Mouse (Mus musculus): ENCODE results near the gene Ptprm.

The Ptprm gene

GRCm38 (mm10) chr17:67215326-67215725, 138.9 kb downstream of the Ptprm start:
- DNase-seq (ENCODE audit: low read depth, low spot score) = no peak

GRCm38 (mm10) chr17:67213711-67214110, 140.5 kb downstream of the Ptprm start:
- DNase-seq (ENCODE audit: low read depth, low spot score) = no peak

- DNase-seq (ENCODE audit: low read depth, low spot score) = no peak
Observed at GRCm38 (mm10) chr17:67209676-67210344, 144.4 kb downstream of the Ptprm start.

- no peak for DNase-seq (ENCODE audit: low read depth, low spot score)
Observed at GRCm38 (mm10) chr17:67208600-67208999, 145.7 kb downstream of the Ptprm start.

GRCm38 (mm10) chr17:67206984-67207383, 147.3 kb downstream of the Ptprm start:
- DNase-seq (ENCODE audit: low read depth, low spot score) = no peak

- no peak for DNase-seq (ENCODE audit: low read depth, low spot score)
Observed at GRCm38 (mm10) chr17:67201151-67201550, 153.1 kb downstream of the Ptprm start.

GRCm38 (mm10) chr17:67193728-67194127, 160.5 kb downstream of the Ptprm start:
- no peak for DNase-seq (ENCODE audit: low read depth, low spot score)

- DNase-seq (ENCODE audit: low read depth, low spot score) = no peak
Observed at GRCm38 (mm10) chr17:67188514-67188913, 165.7 kb downstream of the Ptprm start.

- no peak for DNase-seq (ENCODE audit: low read depth, low spot score)
Observed at GRCm38 (mm10) chr17:67186879-67187278, 167.4 kb downstream of the Ptprm start.

- no peak for DNase-seq (ENCODE audit: low read depth, low spot score)
Observed at GRCm38 (mm10) chr17:67185942-67186341, 168.3 kb downstream of the Ptprm start.

GRCm38 (mm10) chr17:67179446-67179845, 174.8 kb downstream of the Ptprm start:
- no peak for DNase-seq (ENCODE audit: low read depth, low spot score)

- no peak for DNase-seq (ENCODE audit: low read depth, low spot score)
Observed at GRCm38 (mm10) chr17:67178686-67179265, 175.5 kb downstream of the Ptprm start.

- no peak for DNase-seq (ENCODE audit: low read depth, low spot score)
Observed at GRCm38 (mm10) chr17:67175836-67176235, 178.4 kb downstream of the Ptprm start.

GRCm38 (mm10) chr17:67171353-67171752, 182.9 kb downstream of the Ptprm start:
- no peak for DNase-seq (ENCODE audit: low read depth, low spot score)

- DNase-seq (ENCODE audit: low read depth, low spot score) = no peak
Observed at GRCm38 (mm10) chr17:67170696-67171095, 183.6 kb downstream of the Ptprm start.

- DNase-seq (ENCODE audit: low read depth, low spot score) = no peak
Observed at GRCm38 (mm10) chr17:67165876-67166275, 188.4 kb downstream of the Ptprm start.

- DNase-seq (ENCODE audit: low read depth, low spot score) = no peak
Observed at GRCm38 (mm10) chr17:67159611-67160010, 194.6 kb downstream of the Ptprm start.

GRCm38 (mm10) chr17:67157089-67157752, 197.0 kb downstream of the Ptprm start:
- DNase-seq (ENCODE audit: low read depth, low spot score) = no peak

- no peak for DNase-seq (ENCODE audit: low read depth, low spot score)
Observed at GRCm38 (mm10) chr17:67152218-67152617, 202.0 kb downstream of the Ptprm start.

- DNase-seq (ENCODE audit: low read depth, low spot score) = no peak
Observed at GRCm38 (mm10) chr17:67150441-67150840, 203.8 kb downstream of the Ptprm start.

- DNase-seq (ENCODE audit: low read depth, low spot score) = no peak
Observed at GRCm38 (mm10) chr17:67142183-67142756, 212.0 kb downstream of the Ptprm start.

- no peak for DNase-seq (ENCODE audit: low read depth, low spot score)
Observed at GRCm38 (mm10) chr17:67140502-67140901, 213.8 kb downstream of the Ptprm start.

GRCm38 (mm10) chr17:67138981-67139380, 215.3 kb downstream of the Ptprm start:
- DNase-seq (ENCODE audit: low read depth, low spot score) = no peak
